Mouse (Mus musculus): ENCODE results near the gene Wipf3. TPM values are rescaled to one million over a fixed set of nuclear protein-coding genes. Genes with fewer than 3 reads are reported as not detected.
A peak's percentile ranks its signal among the peaks of the same experiment; 100 is the strongest.

The Wipf3 gene
- 1.0 and 1.8 TPM in 2 replicates for polyA plus RNA-seq (2016; fragmentation: Nextera tagmentation; extraction: Ambion mirVana)

- under 1% methylated on average over 68 of the region's 71 CpGs for WGBS
- no peaks in the 10 kb centered on the region for H3K9me3 ChIP-seq
- H3K36me3 ChIP-seq: no peaks in the 10 kb centered on the region
- peaks cover 37% of the 10 kb centered on the region for H3K4me1 ChIP-seq
- H3K27ac ChIP-seq: peak within 1 kb of the TSS; percentile 83
- H3K27me3 ChIP-seq (ENCODE audit: insufficient read depth, poor library complexity, severe bottlenecking): peaks cover 39% of the 10 kb centered on the region
- peak within 1 kb of the TSS; percentile 69 for H3K4me3 ChIP-seq
- DNase-seq (ENCODE audit: low spot score): peak; percentile 80
These were observed at the start of gene Wipf3 for GRCm38 (mm10) chr6:54429447-54430194. Gene Wipf3, plus strand, starts transcription at chr6:54429603.

GRCm38 (mm10) chr6:54382636-54383035, 46.8 kb upstream of the Wipf3 start:
- WGBS: 63% methylated on average over 8 of the region's 8 CpGs
- Histone ChIP-seq H3K27ac (no peak overlapping the region), H3K4me3 (no peak overlapping the region), H3K4me1 (no peaks in the 10 kb centered on the region; the same call in 1 of the 2 replicates), H3K27me3 (ENCODE audit: insufficient read depth, poor library complexity, severe bottlenecking) (no peaks in the 10 kb centered on the region; the same call in 1 of the 2 replicates), H3K9me3 (no peaks in the 10 kb centered on the region), H3K36me3 (no peaks in the 10 kb centered on the region)
- peak; percentile 69 for DNase-seq (ENCODE audit: low spot score)

GRCm38 (mm10) chr6:54383893-54384524, 45.4 kb upstream of the Wipf3 start:
- H3K9me3 ChIP-seq: no peaks in the 10 kb centered on the region
- 71% methylated on average over 12 of the region's 12 CpGs for WGBS
- DNase-seq (ENCODE audit: low spot score): peak; percentile 35
- no peak overlapping the region for H3K27ac ChIP-seq
- peaks cover 1% of the 10 kb centered on the region; the same call in 1 of the 2 replicates for H3K27me3 ChIP-seq (ENCODE audit: insufficient read depth, poor library complexity, severe bottlenecking)
- no peaks in the 10 kb centered on the region; the same call in 1 of the 2 replicates for H3K4me1 ChIP-seq
- H3K4me3 ChIP-seq: no peak overlapping the region
- no peaks in the 10 kb centered on the region for H3K36me3 ChIP-seq

- Histone ChIP-seq H3K4me3 (no peak overlapping the region), H3K9me3 (no peaks in the 10 kb centered on the region), H3K27me3 (ENCODE audit: insufficient read depth, poor library complexity, severe bottlenecking) (peaks cover 7% of the 10 kb centered on the region; the same call in 1 of the 2 replicates), H3K36me3 (no peaks in the 10 kb centered on the region), H3K27ac (no peak overlapping the region), H3K4me1 (no peaks in the 10 kb centered on the region; the same call in 1 of the 2 replicates)
- DNase-seq (ENCODE audit: low spot score): peak; percentile 28
- whole genome bisulfite sequencing: 86% methylated on average over 1 of the region's 1 CpGs
These were observed 44.6 kb upstream of the Wipf3 start for GRCm38 (mm10) chr6:54384777-54385176.

GRCm38 (mm10) chr6:54386429-54386828, 43.0 kb upstream of the Wipf3 start:
- Histone ChIP-seq H3K4me1 (no peaks in the 10 kb centered on the region; the same call in 1 of the 2 replicates), H3K36me3 (no peaks in the 10 kb centered on the region), H3K9me3 (no peaks in the 10 kb centered on the region), H3K4me3 (no peak overlapping the region), H3K27me3 (ENCODE audit: insufficient read depth, poor library complexity, severe bottlenecking) (peaks cover 10% of the 10 kb centered on the region), H3K27ac (no peak overlapping the region)
- no peak for DNase-seq (ENCODE audit: low spot score)
- WGBS: 81% methylated on average over 4 of the region's 4 CpGs

- 85% methylated on average over 3 of the region's 3 CpGs for WGBS
- Histone ChIP-seq H3K4me1 (no peaks in the 10 kb centered on the region; the same call in 1 of the 2 replicates), H3K27ac (no peak overlapping the region), H3K9me3 (no peaks in the 10 kb centered on the region), H3K27me3 (ENCODE audit: insufficient read depth, poor library complexity, severe bottlenecking) (peaks cover 10% of the 10 kb centered on the region), H3K36me3 (no peaks in the 10 kb centered on the region), H3K4me3 (no peak overlapping the region)
- DNase-seq (ENCODE audit: low spot score): no peak
These were observed 42.4 kb upstream of the Wipf3 start for GRCm38 (mm10) chr6:54387044-54387443.

- no peak overlapping the region for H3K27ac ChIP-seq
- H3K9me3 ChIP-seq: no peaks in the 10 kb centered on the region
- 78% methylated on average over 5 of the region's 5 CpGs for WGBS
- peaks cover 11% of the 10 kb centered on the region for H3K27me3 ChIP-seq (ENCODE audit: insufficient read depth, poor library complexity, severe bottlenecking)
- no peak for DNase-seq (ENCODE audit: low spot score)
- no peaks in the 10 kb centered on the region; the same call in 1 of the 2 replicates for H3K4me1 ChIP-seq
- H3K36me3 ChIP-seq: no peaks in the 10 kb centered on the region
- no peak overlapping the region for H3K4me3 ChIP-seq
These were observed 41.7 kb upstream of the Wipf3 start for GRCm38 (mm10) chr6:54387751-54388150.

GRCm38 (mm10) chr6:54388690-54389275, 40.6 kb upstream of the Wipf3 start:
- H3K4me3 ChIP-seq: no peak overlapping the region
- peaks cover 18% of the 10 kb centered on the region for H3K27me3 ChIP-seq (ENCODE audit: insufficient read depth, poor library complexity, severe bottlenecking)
- no peaks in the 10 kb centered on the region; the same call in 1 of the 2 replicates for H3K4me1 ChIP-seq
- no peaks in the 10 kb centered on the region for H3K36me3 ChIP-seq
- H3K9me3 ChIP-seq: no peaks in the 10 kb centered on the region
- WGBS: 77% methylated on average over 7 of the region's 7 CpGs
- no peak for DNase-seq (ENCODE audit: low spot score)
- no peak overlapping the region for H3K27ac ChIP-seq

- Histone ChIP-seq H3K9me3 (no peaks in the 10 kb centered on the region), H3K27me3 (ENCODE audit: insufficient read depth, poor library complexity, severe bottlenecking) (peaks cover 18% of the 10 kb centered on the region), H3K4me3 (no peak overlapping the region), H3K4me1 (no peaks in the 10 kb centered on the region), H3K27ac (no peak overlapping the region), H3K36me3 (no peaks in the 10 kb centered on the region)
- 6% methylated on average over 3 of the region's 3 CpGs for WGBS
- DNase-seq (ENCODE audit: low spot score): no peak
These were observed 37.6 kb upstream of the Wipf3 start for GRCm38 (mm10) chr6:54391765-54392164.

- 66% methylated on average over 6 of the region's 6 CpGs for WGBS
- Histone ChIP-seq H3K27ac (no peak overlapping the region), H3K9me3 (no peaks in the 10 kb centered on the region), H3K4me1 (no peaks in the 10 kb centered on the region), H3K4me3 (no peak overlapping the region), H3K36me3 (no peaks in the 10 kb centered on the region), H3K27me3 (ENCODE audit: insufficient read depth, poor library complexity, severe bottlenecking) (peaks cover 18% of the 10 kb centered on the region)
- no peak for DNase-seq (ENCODE audit: low spot score)
These were observed 35.5 kb upstream of the Wipf3 start for GRCm38 (mm10) chr6:54393886-54394285.

- no peak for DNase-seq (ENCODE audit: low spot score)
- H3K9me3 ChIP-seq: no peaks in the 10 kb centered on the region
- no peaks in the 10 kb centered on the region for H3K36me3 ChIP-seq
- no peak overlapping the region for H3K27ac ChIP-seq
- H3K4me1 ChIP-seq: peaks cover 3% of the 10 kb centered on the region; the same call in 1 of the 2 replicates
- no peaks in the 10 kb centered on the region for H3K27me3 ChIP-seq (ENCODE audit: insufficient read depth, poor library complexity, severe bottlenecking)
- WGBS: 52% methylated on average over 11 of the region's 11 CpGs
- H3K4me3 ChIP-seq: no peak overlapping the region
These were observed 30.0 kb upstream of the Wipf3 start for GRCm38 (mm10) chr6:54399194-54399923.

- H3K4me3 ChIP-seq: no peak overlapping the region
- no peak overlapping the region for H3K27ac ChIP-seq
These were observed 27.9 kb upstream of the Wipf3 start for GRCm38 (mm10) chr6:54401503-54401902.

More at GRCm38 (mm10) chr6:54401503-54401902, 27.9 kb upstream of the Wipf3 start:
- peaks cover 3% of the 10 kb centered on the region; the same call in 1 of the 2 replicates for H3K4me1 ChIP-seq
- no peaks in the 10 kb centered on the region for H3K27me3 ChIP-seq (ENCODE audit: insufficient read depth, poor library complexity, severe bottlenecking)
- DNase-seq (ENCODE audit: low spot score): no peak
- H3K9me3 ChIP-seq: no peaks in the 10 kb centered on the region
- 78% methylated on average over 2 of the region's 2 CpGs for WGBS
- no peaks in the 10 kb centered on the region for H3K36me3 ChIP-seq
